Mouse (Mus musculus): ENCODE data around the gene 4931428L18Rik.

DNA sequence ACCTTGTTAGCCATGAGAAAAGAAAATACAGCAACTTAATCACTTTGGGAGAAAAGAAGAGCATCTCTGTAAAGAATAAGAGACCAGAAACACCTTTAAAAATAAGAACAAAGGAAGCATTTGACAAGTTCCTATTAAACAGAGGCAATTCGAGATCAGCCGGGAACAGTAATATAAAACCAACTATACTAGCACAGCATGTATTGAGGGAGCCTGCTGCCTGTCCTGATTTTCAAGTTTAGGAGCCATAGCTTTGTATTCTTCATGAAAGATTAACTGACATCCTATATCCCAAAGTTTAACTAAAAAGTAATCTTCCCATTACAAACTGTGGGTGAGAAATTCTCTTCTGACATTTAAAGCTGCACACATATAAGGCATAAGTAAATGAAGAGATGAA, 151.3 kb downstream of the 4931428L18Rik start:
- TF ChIP-seq CTCF (IDR thresholded peaks at IDR 0.05 in 2 of 3, conservative IDR thresholded peaks at IDR 0.05 in 1 of 3; ENCODE audit: control insufficient read depth in 1 of 3, insufficient read depth in 1 of 3, low read depth in 2 of 3, low read length in 3 of 3, poor library complexity in 1 of 3, severe bottlenecking in 1 of 3): no peak
- no peak for TF ChIP-seq GATA1 (IDR thresholded peaks at IDR 0.05; ENCODE audit: low read depth, low read length)
- no peak for TF ChIP-seq NELFE (IDR thresholded peaks at IDR 0.05; ENCODE audit: low read depth, low read length)
- no peak for TF ChIP-seq POLR2A (IDR thresholded peaks at IDR 0.05; ENCODE audit: control insufficient read depth in 1 of 2, insufficient read depth in 1 of 2, low read depth in 1 of 2, low read length in 2 of 2, poor library complexity in 1 of 2)
- no peak for TF ChIP-seq SMC3 (IDR thresholded peaks at IDR 0.05; ENCODE audit: low read depth, low read length)
- TF ChIP-seq SIN3A (IDR thresholded peaks at IDR 0.05; ENCODE audit: low read length): no peak
- TF ChIP-seq POLR2AphosphoS2 (IDR thresholded peaks at IDR 0.05; ENCODE audit: low read length): no peak
- no peak for TF ChIP-seq UBTF (IDR thresholded peaks at IDR 0.05; ENCODE audit: borderline replicate concordance, insufficient read depth, low read depth, low read length)
- no peak for TF ChIP-seq EP300 (IDR thresholded peaks at IDR 0.05; ENCODE audit: low read depth in 1 of 2, low read length in 2 of 2)
- no peak for TF ChIP-seq ZNF384 (IDR thresholded peaks at IDR 0.05; ENCODE audit: low read depth, low read length)
- no peak for TF ChIP-seq CHD1 (IDR thresholded peaks at IDR 0.05; ENCODE audit: low read depth, low read length)
- TF ChIP-seq KAT2A (conservative IDR thresholded peaks at IDR 0.05; ENCODE audit: low read depth, low read length): no peak
- no peak for TF ChIP-seq ZC3H11A (IDR thresholded peaks at IDR 0.05; ENCODE audit: low read depth, low read length)

Measured in MEL (cell line).